Mouse (Mus musculus): ENCODE data around the gene Ctrb1. TPM values are rescaled to one million over a fixed set of nuclear protein-coding genes. Genes with fewer than 3 reads are reported as not detected.

Ctrb1 gene
- 1 to 10 TPM in 1 of 2 experiments, under 1 TPM in 1; 0.58 to 1.7 TPM for total RNA-seq (2023)

DNA sequence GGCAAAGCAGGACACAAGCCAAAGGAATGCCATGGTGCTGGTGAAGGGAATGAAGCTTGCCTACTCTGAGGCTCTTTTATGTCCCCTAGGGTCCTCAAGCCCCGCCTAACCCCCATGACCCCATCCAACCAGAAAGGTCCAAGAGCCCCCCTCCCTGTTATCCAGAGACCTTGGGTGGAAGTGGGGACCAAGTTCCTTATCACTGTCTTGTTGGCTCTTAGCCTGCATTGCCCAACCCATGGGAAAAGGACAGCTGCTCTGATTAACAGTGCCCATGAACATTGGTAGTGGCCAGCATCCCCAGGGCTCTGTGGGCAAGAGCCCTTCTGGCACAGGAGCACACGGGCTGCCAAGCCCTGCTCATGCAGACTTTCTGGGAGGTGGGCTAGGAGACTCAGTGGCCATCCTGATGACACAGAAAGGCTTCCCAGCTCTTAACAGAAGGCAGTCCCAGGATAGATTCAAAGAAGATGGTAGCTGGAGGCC, at the start of gene Ctrb1:
Ctrb1 (minus strand) TSS at position 51 of the 486 bp plus-strand sequence.

DNA sequence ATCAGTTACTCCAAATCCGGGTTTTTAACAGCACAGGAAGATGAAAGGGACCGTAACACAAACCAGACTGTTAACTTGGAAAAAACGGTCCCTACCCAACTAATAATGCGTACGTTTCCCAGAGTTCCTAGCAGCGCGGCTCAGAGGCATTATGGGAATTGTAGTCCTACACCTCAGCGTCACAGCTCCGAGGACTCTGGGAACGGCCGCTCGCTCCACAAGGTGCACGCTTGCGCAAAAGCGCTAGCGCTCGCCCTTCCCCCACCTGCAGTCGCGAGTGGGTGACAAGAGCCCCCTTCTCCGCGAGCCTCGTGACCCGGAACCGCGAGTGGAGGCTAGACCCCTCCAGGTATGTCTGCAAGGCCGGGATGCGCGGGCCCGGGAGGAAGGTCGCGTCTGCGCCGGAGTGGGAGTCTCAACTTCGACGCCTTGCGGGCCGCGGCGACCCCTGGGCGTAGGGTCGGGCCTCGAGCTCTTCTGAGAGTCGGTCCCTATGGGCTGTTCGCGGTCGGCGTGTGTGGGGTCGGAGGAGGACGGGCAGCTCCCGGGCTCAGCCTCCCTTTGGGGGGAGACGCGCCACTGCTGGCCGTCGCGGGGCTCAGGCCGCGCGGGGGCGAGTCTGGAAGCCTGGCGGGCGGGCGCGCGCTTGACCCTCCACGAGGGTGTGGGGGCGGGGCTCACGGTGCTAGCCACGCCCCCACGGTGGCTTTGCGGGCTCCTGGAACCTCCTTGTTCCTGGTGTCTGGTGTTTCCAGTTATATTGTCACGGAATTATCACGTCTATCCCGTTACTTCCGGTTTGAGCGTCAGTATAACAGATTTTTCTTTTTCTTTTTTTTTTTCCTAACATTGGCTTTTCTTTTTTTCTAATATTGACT, 47.3 kb downstream of the Ctrb1 start, which contains the start of gene Zfp1:
Zfp1 (plus strand) TSS at position 138 of the 878 bp plus-strand sequence.

Other genes starting within 250 kb of the Ctrb1 start
- gene Wdr59, start 168.9 kb downstream of the Ctrb1 start, total RNA-seq (2023), result 1 to 10 TPM; 6.1 to 6.7 TPM
- gene Znrf1, start 154.9 kb downstream of the Ctrb1 start, total RNA-seq (2023), result 10 to 100 TPM; 78.7 to 97.0 TPM
- under 1 TPM; 0.68 to 0.85 TPM for gene Ldhd, start 60.6 kb downstream of the Ctrb1 start, total RNA-seq (2023)
- 1 to 10 TPM; 5.1 to 7.9 TPM for gene Zfp1, start 47.6 kb downstream of the Ctrb1 start, total RNA-seq (2023)
- gene Bcar1, start 52.8 kb upstream of the Ctrb1 start, total RNA-seq (2023), result under 1 TPM; 0.24 to 0.27 TPM
- gene Cfdp1, start 163.3 kb upstream of the Ctrb1 start, total RNA-seq (2023), result 10 to 100 TPM; 37.8 to 40.4 TPM
- 1 to 10 TPM; 1.1 TPM for gene Tmem170, start 185.7 kb upstream of the Ctrb1 start, total RNA-seq (2023)
- not detected for gene Chst5, start 219.4 kb upstream of the Ctrb1 start, total RNA-seq (2023)
- under 1 TPM; 0.52 to 0.92 TPM for gene Tmem231, start 242.9 kb upstream of the Ctrb1 start, total RNA-seq (2023)
- 10 to 100 TPM; 60.1 to 65.2 TPM for gene Gabarapl2, start 249.7 kb upstream of the Ctrb1 start, total RNA-seq (2023)

Measured in monocyte, adult 59 days (primary cell).